Mouse (Mus musculus) small intestine, adult 2 months (tissue): ENCODE measurements around the gene Obox6. TPM values are rescaled to one million over a fixed set of nuclear protein-coding genes. Genes with fewer than 3 reads are reported as not detected.

Source experiments
- H3K27ac ChIP-seq: fragments of 200-500 bp; 2 replicates; pipeline ENCODE4 v1.5.1; 2012; ENCODE audit warnings: low read depth, low read length, control low read depth, inconsistent platforms; ENCODE audit not compliant: insufficient read depth
- H3K27me3 ChIP-seq: fragments of 200-500 bp; 2 replicates; pipeline ENCODE4 v1.6.1; 2012; ENCODE audit warnings: mild to moderate bottlenecking, moderate library complexity, low read length, inconsistent platforms; ENCODE audit not compliant: control insufficient read depth, insufficient read depth
- H3K36me3 ChIP-seq: fragments of 200-500 bp; 2 replicates; pipeline ENCODE4 v1.6.1; 2012; ENCODE audit warnings: mild to moderate bottlenecking, low read length, control low read depth, inconsistent platforms; ENCODE audit not compliant: control insufficient read depth, insufficient read depth
- H3K4me1 ChIP-seq: fragments of 200-500 bp; 2 replicates; pipeline ENCODE4 v1.6.1; 2012; ENCODE audit warnings: low read length, inconsistent platforms, mixed read lengths; ENCODE audit not compliant: control insufficient read depth, insufficient read depth, insufficient read length
- H3K4me3 ChIP-seq: fragments of 200-500 bp; 2 replicates; pipeline ENCODE4 v1.5.1; 2012; ENCODE audit warnings: low read depth, mild to moderate bottlenecking, control low read depth, inconsistent platforms, low read length, moderate library complexity
- CTCF ChIP-seq: fragments of 200-500 bp; IDR thresholded peaks from 2 replicates; pipeline ENCODE4 v1.5.1; 2012; ENCODE audit warnings: low read depth, mild to moderate bottlenecking, control low read depth, inconsistent platforms, low read length, moderate library complexity, mixed read lengths; ENCODE audit not compliant: insufficient replicate concordance, insufficient read length; ENCODE audit errors: extremely low read depth
- POLR2A ChIP-seq: fragments of 200-500 bp; IDR thresholded peaks from 2 replicates; pipeline ENCODE4 v1.6.1; 2012; ENCODE audit warnings: low read depth, mild to moderate bottlenecking, control low read depth, inconsistent platforms, low read length, moderate library complexity
- WGBS: fragments of 180-500 bp; shearing (Covaris S2); methylation state at CpG from one replicate; pipeline ENCODE4 v1.1.7; 2018; 5-methylcytosine and 5-hydroxymethylcytosine counted together
- polyA plus RNA-seq: library from polyadenylated mRNA; depleted of rRNA; stranded (reverse); fragments of >200 nt; gene quantifications from 2 replicates; pipeline ENCODE4 v1.2.3, GENCODE M21; 2012; rRNA removed

Obox6 gene
- polyA plus RNA-seq, 1 experiment = not detected

GRCm38 (mm10) chr7:15859657-15860056 is 20.2 kb upstream of the Obox6 start:
- WGBS = 36% methylated on average over 2 of the region's 2 CpGs
- Histone ChIP-seq H3K4me3 (no peak overlapping the region), H3K27me3 (no peaks in the 10 kb centered on the region), H3K27ac (no peak overlapping the region), H3K4me1 (no peaks in the 10 kb centered on the region), H3K36me3 (no peaks in the 10 kb centered on the region)
- TF ChIP-seq CTCF (no peak), POLR2A (no peak)

Other genes starting within 250 kb of the Obox6 start
- gene Obox3, start 199.8 kb downstream of the Obox6 start, polyA plus RNA-seq = not detected in 2 replicates
- gene Obox5, start 89.5 kb downstream of the Obox6 start, polyA plus RNA-seq = not detected in 2 replicates
- not detected in 2 replicates for gene Crx, start 40.3 kb upstream of the Obox6 start, polyA plus RNA-seq
- gene Crxos, start 42.9 kb upstream of the Obox6 start, polyA plus RNA-seq = not detected in 2 replicates
- 160 and 311 TPM in 2 replicates for gene Selenow, start 82.7 kb upstream of the Obox6 start, polyA plus RNA-seq
- 56.8 and 120 TPM in 2 replicates for gene Nop53, start 106.4 kb upstream of the Obox6 start, polyA plus RNA-seq
- gene Ehd2, start 127.9 kb upstream of the Obox6 start, polyA plus RNA-seq = 11.9 and 14.5 TPM in 2 replicates
- gene Bicra, start 208.2 kb upstream of the Obox6 start, polyA plus RNA-seq = 18.7 and 31.0 TPM in 2 replicates
- gene Zfp541, start 222.1 kb upstream of the Obox6 start, polyA plus RNA-seq = not detected in 2 replicates